Mouse (Mus musculus) urinary bladder, postnatal 14 days (tissue): ENCODE data around the gene Myadml2.

Experiments used
- DNase-seq: peaks from one replicate; pipeline ENCODE4 v3.0.0; 2021; ENCODE audit warnings: low spot score

Gene Myadml2

GRCm38 (mm10) chr11:120629911-120630310 is 18.0 kb downstream of the Myadml2 start:
- peak; percentile 66 for DNase-seq

DNA sequence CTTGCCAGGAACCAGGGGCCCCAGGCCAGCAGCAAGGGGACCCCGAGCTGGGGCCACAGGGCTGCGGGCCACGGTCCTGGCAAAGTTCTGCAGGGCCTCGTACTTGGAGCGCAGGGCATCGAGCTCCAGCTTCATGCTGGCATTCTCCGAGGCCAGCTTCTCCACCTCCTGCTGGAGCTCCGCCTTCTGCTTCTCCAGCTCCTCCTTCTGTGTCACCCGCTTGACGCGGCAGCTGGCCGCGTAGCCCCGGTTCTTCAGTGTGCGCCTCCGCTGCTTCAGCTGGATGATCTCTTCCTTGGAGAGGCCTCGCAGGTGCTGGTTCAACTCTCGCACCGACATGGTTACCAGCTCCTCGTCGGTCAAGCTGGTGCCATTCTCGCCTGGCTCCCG is 18.6 kb downstream of the Myadml2 start:
- DNase-seq: no peak

GRCm38 (mm10) chr11:120628601-120629340 is 19.2 kb downstream of the Myadml2 start:
- no peak for DNase-seq

- DNase-seq: no peak
These were observed 20.3 kb downstream of the Myadml2 start for GRCm38 (mm10) chr11:120627468-120628300.

GRCm38 (mm10) chr11:120626785-120627467 is 21.0 kb downstream of the Myadml2 start:
- DNase-seq: no peak

- no peak for DNase-seq
These were observed 22.7 kb downstream of the Myadml2 start, which contains the start of gene Sirt7 for GRCm38 (mm10) chr11:120625152-120625775. Gene Sirt7, minus strand, starts transcription at chr11:120625240.

DNA sequence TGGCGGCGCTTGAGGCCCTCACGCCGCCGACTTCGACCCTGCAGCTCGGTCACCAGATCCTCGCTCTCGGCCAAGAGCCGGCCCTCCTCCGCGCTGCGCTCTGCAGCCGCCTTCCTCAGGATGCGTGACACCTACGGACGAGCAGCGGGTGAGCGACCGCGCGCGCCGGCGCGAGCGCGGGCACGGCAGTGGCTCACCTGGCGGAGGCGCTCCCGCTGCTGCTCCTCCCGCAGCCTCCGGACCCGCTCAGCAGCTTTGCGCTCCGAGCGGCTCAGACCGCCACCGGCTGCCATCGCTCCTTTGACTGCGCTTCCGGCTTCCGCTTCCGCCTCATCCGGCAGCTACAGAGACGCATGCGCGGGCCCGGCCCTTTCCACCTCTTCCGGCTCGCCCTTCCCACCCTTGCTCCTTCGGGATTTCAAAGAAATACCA is 23.3 kb downstream of the Myadml2 start:
- peak; percentile 87 for DNase-seq

- DNase-seq: peak; percentile 72
These were observed 23.8 kb downstream of the Myadml2 start for GRCm38 (mm10) chr11:120623961-120624679.

- DNase-seq: no peak
These were observed 25.2 kb downstream of the Myadml2 start for GRCm38 (mm10) chr11:120622805-120623204.

DNA sequence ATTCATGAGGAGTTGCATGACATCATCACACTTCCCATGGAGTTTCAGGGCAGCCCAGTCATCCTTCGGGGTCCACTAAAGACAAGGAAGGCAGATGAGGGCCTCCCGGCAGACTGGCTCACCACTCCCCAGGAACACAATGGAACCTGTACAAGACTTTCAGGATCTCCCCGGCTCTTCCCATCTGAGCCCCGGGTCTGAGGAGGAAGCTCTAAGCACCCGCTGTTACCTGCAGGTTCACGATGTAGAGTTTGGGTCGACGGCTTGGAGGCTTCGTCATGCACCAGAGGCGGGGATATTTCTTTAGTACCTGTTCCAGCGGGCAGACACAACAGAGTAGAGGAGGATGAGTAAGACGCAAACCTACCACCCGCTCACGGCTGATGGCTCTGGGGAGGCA is 27.8 kb downstream of the Myadml2 start:
- DNase-seq: no peak

DNA sequence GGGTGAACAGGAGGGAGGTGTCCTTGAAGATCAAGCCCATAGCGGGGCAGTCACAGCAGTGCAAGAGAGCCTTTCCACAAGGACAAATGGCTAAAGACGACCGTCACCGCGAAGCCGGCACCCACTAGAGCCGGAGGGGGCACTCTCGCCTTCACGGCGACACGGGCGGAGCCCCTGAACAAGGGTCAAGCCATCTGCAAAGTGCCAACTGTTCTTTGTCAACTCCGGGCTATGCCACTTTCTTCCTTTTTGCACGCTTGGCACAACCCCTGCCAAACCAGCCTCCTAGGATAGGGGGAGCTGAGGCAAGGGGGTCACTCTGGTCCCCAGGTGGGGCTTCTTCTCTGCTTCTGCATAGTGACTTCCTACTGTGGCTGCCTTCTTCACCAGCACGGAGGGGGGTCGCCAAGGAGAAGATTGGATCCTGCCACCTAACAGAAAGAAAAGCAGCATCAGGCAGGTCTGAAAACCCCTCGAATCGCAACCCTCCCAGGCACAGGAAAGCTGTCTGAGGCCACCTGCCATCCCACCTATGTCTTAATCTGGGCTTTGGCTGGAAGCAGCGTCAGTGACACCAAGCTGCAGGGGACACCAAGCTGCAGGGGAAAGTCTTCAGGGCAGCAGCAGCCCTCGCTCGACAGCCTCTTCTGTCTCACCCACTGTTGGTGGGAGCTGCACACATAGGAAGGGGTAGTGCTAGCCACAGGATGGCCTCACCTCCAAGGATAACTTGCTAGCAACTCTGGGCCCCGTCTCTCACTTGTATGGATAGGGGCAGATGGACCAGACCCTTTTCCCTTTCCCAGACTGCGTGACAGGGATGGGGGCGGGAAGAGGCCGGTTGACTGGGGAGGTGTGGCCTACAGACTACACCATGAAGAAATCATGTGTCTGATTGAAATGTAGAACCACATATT is 29.1 kb downstream of the Myadml2 start:
- no peak for DNase-seq

GRCm38 (mm10) chr11:120617519-120618112 is 30.3 kb downstream of the Myadml2 start, which contains the start of gene Pcyt2:
Gene Pcyt2, minus strand, starts transcription at chr11:120617936.
- DNase-seq: peak; percentile 92

GRCm38 (mm10) chr11:120616617-120617294 is 31.2 kb downstream of the Myadml2 start:
- DNase-seq: no peak

GRCm38 (mm10) chr11:120615606-120616203 is 32.3 kb downstream of the Myadml2 start:
- no peak for DNase-seq

DNA sequence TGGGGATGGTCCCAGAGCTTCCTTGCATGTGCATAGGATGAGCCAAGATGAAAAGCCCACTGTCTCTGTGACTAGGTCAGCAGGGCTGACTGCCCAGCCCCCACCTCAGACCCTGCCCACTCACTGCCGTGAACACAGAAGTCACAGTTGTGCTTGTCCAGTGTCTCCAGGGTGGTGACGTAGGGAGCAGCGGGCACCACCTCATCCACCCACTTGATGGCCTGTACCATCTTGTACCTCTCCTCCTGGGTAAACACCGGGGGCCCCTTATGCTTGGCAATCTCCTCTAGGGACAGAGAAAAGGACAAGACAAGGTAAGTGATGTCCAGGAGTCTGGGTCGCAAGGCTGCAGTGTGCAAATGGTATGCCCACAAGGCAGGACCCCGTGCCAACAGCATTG is 32.8 kb downstream of the Myadml2 start:
- no peak for DNase-seq

DNA sequence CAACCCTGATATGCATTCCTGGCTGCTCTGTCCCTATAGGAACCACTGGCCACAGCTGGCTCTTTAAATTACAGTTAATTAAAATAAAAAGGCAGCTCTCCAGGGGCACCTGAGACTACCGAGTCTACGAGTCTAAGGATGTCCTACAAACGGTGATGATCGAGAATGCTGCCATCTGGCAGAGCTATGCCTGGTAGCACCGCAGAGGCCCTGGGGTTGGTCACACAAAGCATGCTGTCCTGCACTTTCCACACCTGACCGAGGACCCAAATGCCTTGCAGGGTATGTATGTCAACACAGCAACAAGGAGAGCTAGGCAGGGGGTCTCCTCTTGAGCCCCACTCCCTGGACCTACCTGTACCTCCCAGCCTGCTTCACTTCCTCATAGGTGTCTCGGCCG is 34.0 kb downstream of the Myadml2 start:
- DNase-seq: no peak

DNA sequence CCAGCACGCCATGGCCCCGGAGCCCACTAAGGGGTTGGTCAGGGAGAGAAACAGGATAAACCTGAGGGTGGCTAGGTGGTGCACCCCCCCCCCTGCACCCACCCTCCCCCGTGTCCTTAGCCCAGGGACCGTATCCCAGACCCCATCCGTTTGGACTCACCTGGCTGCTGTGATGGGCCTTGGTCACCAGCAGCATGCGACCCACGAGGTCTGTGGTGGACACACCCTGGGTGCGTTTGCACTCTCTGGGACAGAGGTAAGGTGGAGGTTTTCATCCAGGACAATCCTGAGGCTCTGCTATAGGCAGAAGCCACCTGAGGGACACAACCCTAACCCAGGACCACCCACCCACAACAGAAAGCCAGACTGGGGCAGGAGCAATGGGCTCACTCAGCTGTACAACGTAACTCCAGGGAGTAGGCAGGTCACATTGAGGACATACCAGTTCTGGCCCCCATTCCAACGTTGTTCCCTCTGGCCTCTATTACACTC is 34.4 kb downstream of the Myadml2 start:
- DNase-seq: no peak

DNA sequence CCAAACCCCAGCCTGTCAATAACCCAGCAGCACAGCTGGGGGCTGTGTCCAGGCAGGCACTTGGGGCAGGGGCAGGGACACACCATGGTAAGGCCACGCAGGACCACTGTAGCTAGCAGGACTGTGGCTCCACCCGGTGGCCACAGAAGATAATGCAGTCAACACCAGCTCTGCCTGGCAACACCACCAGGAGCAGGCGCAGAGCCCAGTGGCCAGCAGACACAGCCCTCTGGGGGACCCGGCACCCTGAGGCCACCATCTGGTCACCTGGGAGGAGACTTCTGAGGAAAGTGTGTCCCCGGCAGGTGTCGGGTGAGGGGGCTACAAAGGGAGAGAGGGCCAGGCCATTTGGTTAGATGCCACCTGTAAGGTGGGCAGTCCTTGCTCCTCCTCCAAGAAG is 35.2 kb downstream of the Myadml2 start:
- DNase-seq: peak; percentile 68
